Mouse (Mus musculus): ENCODE measurements around the gene Nagpa. TPM values are rescaled to one million over a fixed set of nuclear protein-coding genes. Genes with fewer than 3 reads are reported as not detected.

Gene Nagpa
- polyA plus RNA-seq, 1 experiment from 2014 or later: 106 TPM

DNA sequence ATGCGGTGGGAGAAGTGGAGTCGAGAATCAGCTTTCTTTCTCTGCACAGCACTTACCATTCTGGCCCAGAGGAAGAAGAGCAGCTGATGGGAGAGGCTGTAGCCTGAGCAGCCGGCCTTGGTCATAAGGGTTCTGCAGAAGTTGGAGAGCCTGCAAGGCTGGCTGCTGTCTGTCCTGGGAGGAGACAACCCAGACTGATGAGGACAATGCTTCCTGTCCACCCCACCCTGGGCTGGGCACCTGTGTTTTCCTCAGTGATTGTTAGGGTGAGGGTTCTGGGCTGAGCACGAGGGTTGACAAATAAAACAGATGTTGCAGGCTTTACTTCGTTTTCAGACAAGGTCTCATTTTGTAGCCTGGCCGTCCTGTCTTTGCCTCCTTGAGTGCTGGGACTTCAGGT lies 12.9 kb upstream of the Nagpa start:
- no peak overlapping the region for H3K27ac ChIP-seq
- 84% methylated on average over 6 of the region's 6 CpGs for WGBS (ENCODE audit: missing documents)
- H3K79me2 ChIP-seq (ENCODE audit: inconsistent target): no peaks in the 10 kb centered on the region
- H3K4me3 ChIP-seq (ENCODE audit: inconsistent target): no peak overlapping the region
- H3K36me3 ChIP-seq (ENCODE audit: inconsistent target): no peaks in the 10 kb centered on the region

DNA sequence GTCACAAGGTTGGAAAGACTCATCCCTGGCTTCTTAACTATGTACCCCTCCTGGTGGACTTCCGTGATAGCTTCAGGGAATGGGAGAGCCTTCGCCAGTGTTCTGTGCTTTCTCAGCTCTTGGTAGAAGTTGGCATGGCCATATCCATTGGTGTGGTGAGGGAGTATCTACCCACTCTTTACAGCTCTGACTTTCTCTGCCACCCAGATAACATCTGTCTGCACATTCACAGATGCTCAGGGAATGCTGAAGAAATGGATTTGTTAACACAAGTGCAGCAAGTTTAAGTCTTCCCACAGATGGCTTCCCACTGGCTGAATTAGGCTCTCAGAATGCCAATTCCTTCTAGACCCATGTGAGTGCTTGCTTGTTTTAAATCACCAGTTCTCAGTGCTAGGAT lies 10.3 kb upstream of the Nagpa start:
- Histone ChIP-seq H3K36me3 (ENCODE audit: inconsistent target) (no peaks in the 10 kb centered on the region), H3K4me3 (ENCODE audit: inconsistent target) (no peak overlapping the region), H3K27ac (no peak overlapping the region), H3K79me2 (ENCODE audit: inconsistent target) (no peaks in the 10 kb centered on the region)
- WGBS (ENCODE audit: missing documents): 91% methylated on average over 2 of the region's 2 CpGs

DNA sequence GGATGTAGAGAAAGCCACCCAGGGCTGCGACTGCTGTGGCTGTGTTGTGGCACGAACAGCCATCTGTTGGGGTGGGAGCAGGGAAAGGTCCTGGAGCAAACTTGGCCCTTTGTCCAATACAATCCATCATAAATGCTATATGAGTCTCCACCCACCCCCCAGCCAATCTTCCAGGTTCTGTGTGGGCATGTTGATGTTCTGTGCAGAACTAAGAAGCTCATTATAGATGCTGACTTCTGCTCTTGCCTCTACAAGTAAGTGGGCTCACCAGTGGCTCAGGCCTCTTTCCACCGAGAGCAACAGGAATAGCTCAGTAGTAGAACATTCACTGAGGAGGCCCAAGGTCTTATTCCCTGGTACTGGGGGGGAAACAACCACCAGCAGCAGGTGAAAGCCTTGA lies 8.3 kb upstream of the Nagpa start:
- H3K27ac ChIP-seq: no peak overlapping the region
- H3K36me3 ChIP-seq (ENCODE audit: inconsistent target): no peaks in the 10 kb centered on the region
- 100% methylated on average over 3 of the region's 3 CpGs for WGBS (ENCODE audit: missing documents)
- H3K79me2 ChIP-seq (ENCODE audit: inconsistent target): no peaks in the 10 kb centered on the region
- no peak overlapping the region for H3K4me3 ChIP-seq (ENCODE audit: inconsistent target)

DNA sequence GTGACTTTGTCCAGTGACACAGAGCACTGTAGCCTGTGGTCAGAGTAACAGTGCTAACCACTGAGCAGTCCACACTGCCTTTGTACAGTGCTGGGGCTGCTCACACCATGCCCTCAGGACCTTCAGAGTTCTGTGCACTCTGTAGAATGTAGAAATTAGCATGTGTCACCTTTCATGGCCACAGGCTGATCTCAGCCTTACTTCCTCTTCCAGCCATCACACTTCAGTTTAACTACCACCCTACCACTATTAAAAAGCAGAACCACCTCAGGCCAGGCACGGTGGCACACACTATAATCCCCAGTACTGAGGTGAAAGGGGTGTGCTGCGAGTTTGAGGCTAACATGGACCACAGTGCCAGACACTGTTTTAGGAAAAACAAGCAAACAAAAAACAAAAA lies 6.6 kb upstream of the Nagpa start:
- 20% methylated on average over 2 of the region's 2 CpGs for WGBS (ENCODE audit: missing documents)
- no peak overlapping the region for H3K4me3 ChIP-seq (ENCODE audit: inconsistent target)
- H3K27ac ChIP-seq: no peak overlapping the region
- H3K79me2 ChIP-seq (ENCODE audit: inconsistent target): no peaks in the 10 kb centered on the region
- no peaks in the 10 kb centered on the region for H3K36me3 ChIP-seq (ENCODE audit: inconsistent target)

DNA sequence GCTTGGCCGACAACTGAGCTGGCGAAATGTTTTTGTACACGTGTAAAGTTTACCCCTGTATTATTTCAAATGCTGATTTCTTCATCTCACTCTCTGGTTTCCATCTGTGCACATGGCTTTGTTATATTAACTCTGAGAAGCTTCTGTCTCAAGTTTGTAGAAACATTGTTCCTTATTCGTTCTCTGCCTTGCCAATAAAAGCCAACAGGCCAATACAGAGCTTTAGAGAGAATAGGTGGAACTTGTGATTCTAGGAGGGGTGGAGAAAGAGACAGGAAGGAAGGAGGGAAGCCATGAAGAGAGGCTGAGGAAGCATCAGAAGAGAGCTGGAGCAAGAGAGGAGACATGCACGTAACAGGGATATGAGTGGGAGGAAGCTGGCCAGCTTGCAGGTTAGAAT lies 2.2 kb upstream of the Nagpa start:
- peaks cover 29% of the 10 kb centered on the region for H3K79me2 ChIP-seq (ENCODE audit: inconsistent target)
- no peak overlapping the region for H3K4me3 ChIP-seq (ENCODE audit: inconsistent target)
- H3K36me3 ChIP-seq (ENCODE audit: inconsistent target): peaks cover 4% of the 10 kb centered on the region; the same call in 1 of the 2 replicates
- 85% methylated on average over 5 of the region's 5 CpGs for WGBS (ENCODE audit: missing documents)
- no peak overlapping the region for H3K27ac ChIP-seq

DNA sequence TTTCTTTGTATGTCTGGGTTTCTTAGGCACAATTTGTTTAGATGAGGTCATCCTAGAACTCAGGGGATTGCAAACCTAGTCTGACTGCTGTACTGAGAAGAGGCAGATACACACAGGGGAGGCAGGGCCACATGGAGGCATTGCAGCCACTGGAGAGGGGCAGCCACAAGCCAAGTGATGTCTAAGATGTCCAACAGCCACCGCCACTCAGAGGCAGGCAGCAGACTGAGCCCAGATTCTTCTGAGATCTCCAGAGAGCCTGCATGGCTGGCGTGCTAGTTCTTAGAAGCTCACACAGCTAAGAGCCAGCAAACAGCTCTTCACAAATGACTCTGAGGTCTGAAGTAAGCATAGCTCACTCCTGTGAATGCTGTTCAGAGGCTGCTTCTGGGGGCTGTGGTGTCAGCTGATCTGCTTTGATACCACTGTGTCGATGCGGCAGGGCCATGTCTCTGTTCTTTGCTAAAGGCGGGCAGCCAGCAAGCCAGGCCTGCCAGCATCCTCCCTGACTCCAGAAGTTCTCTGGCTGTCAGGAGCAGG lies 1.7 kb upstream of the Nagpa start:
- Histone ChIP-seq H3K36me3 (ENCODE audit: inconsistent target) (peaks cover 9% of the 10 kb centered on the region; the same call in 1 of the 2 replicates), H3K79me2 (ENCODE audit: inconsistent target) (peaks cover 34% of the 10 kb centered on the region), H3K4me3 (ENCODE audit: inconsistent target) (no peak overlapping the region), H3K27ac (no peak overlapping the region)
- 98% methylated on average over 5 of the region's 5 CpGs for WGBS (ENCODE audit: missing documents)

DNA sequence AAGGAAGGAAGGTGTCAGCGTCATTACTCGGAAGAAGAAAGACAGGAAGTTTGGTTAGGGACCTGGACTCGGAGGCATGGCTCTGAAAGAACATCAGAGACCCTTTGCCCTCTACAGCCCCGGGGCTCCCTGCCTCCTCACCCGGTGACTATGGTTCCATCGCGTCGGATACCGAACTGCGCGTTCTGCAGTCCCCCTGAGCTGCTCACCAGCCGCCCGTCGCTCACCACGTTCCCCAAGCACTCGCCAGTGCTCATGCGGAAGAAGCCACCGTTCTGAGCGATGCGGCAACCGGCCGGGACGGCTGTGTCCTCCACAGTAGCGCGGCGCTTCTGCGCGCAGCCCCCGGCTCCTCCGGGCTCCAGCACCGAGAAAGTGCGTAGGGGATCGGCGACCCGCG lies 612 bp downstream of the Nagpa start:
- peaks cover 34% of the 10 kb centered on the region for H3K79me2 ChIP-seq (ENCODE audit: inconsistent target)
- H3K27ac ChIP-seq: peak overlapping the region; percentile 61
- 0% methylated on average over 36 of the region's 36 CpGs for WGBS (ENCODE audit: missing documents)
- H3K4me3 ChIP-seq (ENCODE audit: inconsistent target): peak overlapping the region; percentile 63
- H3K36me3 ChIP-seq (ENCODE audit: inconsistent target): peaks cover 32% of the 10 kb centered on the region

DNA sequence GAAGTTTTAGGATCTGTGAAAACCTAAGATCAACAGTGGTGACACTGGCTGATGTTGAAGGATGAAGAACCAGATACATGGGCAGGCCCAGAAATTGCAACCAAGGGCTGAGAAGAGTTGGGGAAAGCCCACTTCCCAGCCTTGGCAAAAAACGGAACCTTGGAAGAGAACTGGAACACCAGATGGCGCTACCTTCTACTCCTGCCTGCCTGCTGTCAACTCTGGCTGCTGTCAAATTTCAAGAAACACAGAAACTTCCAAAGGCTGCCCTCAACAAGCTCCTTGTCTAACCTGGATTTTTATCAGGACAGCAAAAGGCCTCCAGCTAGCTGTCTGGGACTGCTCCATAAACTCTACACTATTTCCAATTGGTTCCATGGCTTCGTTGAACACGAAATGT lies 1.1 kb downstream of the Nagpa start:
- Histone ChIP-seq H3K27ac (peak overlapping the region; percentile 61), H3K4me3 (ENCODE audit: inconsistent target) (peak overlapping the region; percentile 63), H3K79me2 (ENCODE audit: inconsistent target) (peaks cover 34% of the 10 kb centered on the region), H3K36me3 (ENCODE audit: inconsistent target) (peaks cover 38% of the 10 kb centered on the region)
- WGBS (ENCODE audit: missing documents): 7% methylated on average over 4 of the region's 4 CpGs

DNA sequence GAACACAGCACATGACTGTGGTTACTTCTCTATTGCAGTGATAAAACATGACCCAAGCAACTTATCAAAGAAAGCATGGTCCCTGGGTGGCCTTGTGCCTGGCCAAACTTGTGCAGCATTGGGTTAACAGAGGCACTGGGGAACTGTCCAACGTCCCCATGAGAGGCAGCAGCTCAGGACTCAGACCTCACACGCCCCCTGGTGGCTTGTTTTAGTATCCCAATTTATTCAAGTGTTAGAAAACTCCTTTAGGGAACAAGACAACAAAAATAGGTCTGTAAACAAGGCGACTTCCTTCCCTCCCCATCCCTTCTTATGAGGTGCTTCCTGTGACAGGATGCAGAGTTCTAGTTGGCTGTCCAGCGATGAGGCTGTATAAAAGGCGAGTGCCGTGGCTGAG lies 8.7 kb downstream of the Nagpa start:
- Histone ChIP-seq H3K36me3 (ENCODE audit: inconsistent target) (peaks cover 47% of the 10 kb centered on the region), H3K27ac (no peak overlapping the region), H3K4me3 (ENCODE audit: inconsistent target) (no peak overlapping the region), H3K79me2 (ENCODE audit: inconsistent target) (no peaks in the 10 kb centered on the region)
- 38% methylated on average over 6 of the region's 6 CpGs for WGBS (ENCODE audit: missing documents)

DNA sequence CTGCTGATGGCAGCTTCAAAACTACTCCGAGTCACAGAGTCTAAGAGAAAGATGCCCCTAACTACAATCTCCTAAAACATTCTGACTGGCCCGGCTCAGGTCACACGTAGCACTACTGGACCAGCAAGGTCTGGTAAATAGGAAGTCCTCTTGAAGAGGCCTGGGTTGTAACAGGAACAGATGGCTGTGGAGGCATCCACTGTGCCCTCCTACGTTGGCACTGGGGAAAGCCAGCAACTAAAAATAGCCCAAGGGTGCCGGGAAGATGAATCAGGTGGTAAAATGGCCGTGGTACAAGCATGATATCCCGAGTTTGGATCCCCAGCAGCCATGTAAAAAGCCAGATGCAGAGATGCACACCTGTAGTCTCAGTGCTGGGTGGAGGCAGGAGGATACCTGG lies 17.6 kb downstream of the Nagpa start:
- H3K79me2 ChIP-seq (ENCODE audit: inconsistent target): no peaks in the 10 kb centered on the region
- no peaks in the 10 kb centered on the region for H3K36me3 ChIP-seq (ENCODE audit: inconsistent target)
- 45% methylated on average over 7 of the region's 7 CpGs for WGBS (ENCODE audit: missing documents)
- no peak overlapping the region for H3K27ac ChIP-seq
- no peak overlapping the region for H3K4me3 ChIP-seq (ENCODE audit: inconsistent target)

DNA sequence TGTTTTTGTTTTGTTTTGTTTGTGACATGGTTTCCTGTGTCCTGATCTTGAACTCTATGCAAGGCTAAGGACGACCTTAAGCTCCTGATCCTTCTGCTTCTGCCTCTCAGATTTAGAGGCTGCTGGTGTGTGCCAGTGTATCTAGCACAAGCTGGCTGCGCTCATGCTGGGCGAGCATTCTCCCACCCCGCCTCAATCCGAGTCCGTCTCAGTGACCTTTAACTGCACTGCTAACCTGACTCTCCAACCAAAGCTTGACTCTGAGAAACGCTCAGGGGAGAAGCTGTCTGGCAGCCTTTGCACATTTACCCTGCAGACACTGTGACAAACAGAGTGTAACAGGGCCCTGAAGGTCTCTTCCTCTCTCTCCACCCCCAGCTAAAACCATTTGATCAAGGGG lies 18.1 kb downstream of the Nagpa start:
- no peaks in the 10 kb centered on the region for H3K36me3 ChIP-seq (ENCODE audit: inconsistent target)
- no peaks in the 10 kb centered on the region for H3K79me2 ChIP-seq (ENCODE audit: inconsistent target)
- H3K27ac ChIP-seq: no peak overlapping the region
- H3K4me3 ChIP-seq (ENCODE audit: inconsistent target): no peak overlapping the region
- WGBS (ENCODE audit: missing documents): 91% methylated on average over 7 of the region's 7 CpGs

DNA sequence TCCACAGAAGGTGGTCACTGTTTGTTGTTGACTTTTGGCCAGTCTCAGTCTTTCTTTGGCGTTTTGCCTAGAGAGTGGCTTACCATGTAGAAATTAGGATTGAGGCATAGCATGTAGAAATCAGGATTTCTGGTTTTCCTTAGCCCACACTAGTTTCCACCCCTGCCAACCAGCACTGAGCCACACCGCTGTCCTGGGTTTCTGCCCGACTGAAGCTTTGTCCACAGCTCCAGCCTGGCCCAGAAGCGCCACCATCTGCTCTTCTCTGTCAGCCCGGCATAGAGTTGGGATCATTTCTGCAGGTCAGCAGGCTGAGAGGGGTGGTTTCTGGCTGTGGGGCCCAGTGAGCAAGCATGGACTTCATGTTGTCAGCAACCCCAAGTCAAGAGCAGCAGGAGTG lies 18.9 kb downstream of the Nagpa start:
- H3K4me3 ChIP-seq (ENCODE audit: inconsistent target): no peak overlapping the region

DNA sequence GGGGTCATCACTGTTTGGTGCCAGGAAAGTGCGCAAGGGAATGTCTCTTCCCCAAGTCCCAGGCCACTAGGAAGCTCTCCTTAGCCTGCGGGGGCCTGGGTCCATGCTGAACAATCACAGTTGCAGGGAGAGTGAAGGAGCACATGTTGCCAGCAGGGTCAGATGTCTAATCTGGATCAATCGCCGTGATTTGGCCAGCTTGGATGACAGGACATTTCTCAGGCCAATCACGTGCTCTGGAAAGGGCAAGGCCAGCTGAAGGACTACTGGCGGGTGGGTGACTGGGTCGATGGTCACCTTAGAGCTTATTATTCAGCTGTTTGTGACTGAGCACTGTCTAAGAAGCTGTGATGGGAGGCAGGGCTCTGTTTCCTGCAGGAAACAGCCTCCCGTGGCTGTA lies 19.7 kb downstream of the Nagpa start:
- Histone ChIP-seq H3K4me3 (ENCODE audit: inconsistent target) (no peak overlapping the region), H3K36me3 (ENCODE audit: inconsistent target) (no peaks in the 10 kb centered on the region), H3K79me2 (ENCODE audit: inconsistent target) (no peaks in the 10 kb centered on the region), H3K27ac (no peak overlapping the region)
- 56% methylated on average over 8 of the region's 8 CpGs for WGBS (ENCODE audit: missing documents)

More for the DNA sequence above, 18.9 kb downstream of the Nagpa start:
- Histone ChIP-seq H3K79me2 (ENCODE audit: inconsistent target) (no peaks in the 10 kb centered on the region), H3K36me3 (ENCODE audit: inconsistent target) (no peaks in the 10 kb centered on the region), H3K27ac (no peak overlapping the region)
- 74% methylated on average over 5 of the region's 5 CpGs for WGBS (ENCODE audit: missing documents)

DNA sequence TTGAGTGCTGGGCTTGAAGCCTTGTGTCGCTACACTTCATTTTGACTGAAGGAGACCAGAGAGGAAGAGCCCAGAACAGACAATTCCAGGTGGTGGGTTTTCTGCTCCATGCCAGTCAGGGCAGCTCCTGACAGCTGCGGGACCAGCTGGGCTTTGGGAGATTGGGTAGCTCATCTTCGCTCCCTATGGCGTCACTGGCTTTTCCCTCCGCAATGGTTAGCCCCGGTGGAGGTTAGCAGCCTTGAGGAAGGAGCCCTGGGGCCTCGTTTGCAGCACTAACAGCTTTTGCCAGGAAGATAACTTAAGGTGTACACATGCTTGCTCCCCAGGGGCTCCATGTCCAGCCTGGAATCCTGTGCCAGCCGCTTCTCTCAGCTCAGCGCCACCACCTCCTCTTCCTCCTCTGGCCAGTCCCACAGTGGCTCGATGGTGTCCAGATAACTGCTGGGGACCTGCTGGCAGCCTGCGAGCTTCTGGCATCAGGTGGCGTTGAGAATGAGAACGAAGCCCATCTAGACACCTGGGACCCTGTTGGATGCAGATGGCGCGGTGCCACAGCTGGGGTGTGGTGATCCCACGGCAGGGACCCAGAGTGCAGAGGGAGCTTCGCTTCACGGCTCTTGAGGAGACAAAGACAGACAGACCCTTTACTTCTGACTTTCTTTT lies 20.4 kb downstream of the Nagpa start:
- WGBS (ENCODE audit: missing documents): 88% methylated on average over 18 of the region's 18 CpGs
- Histone ChIP-seq H3K36me3 (ENCODE audit: inconsistent target) (no peaks in the 10 kb centered on the region), H3K27ac (no peak overlapping the region)

DNA sequence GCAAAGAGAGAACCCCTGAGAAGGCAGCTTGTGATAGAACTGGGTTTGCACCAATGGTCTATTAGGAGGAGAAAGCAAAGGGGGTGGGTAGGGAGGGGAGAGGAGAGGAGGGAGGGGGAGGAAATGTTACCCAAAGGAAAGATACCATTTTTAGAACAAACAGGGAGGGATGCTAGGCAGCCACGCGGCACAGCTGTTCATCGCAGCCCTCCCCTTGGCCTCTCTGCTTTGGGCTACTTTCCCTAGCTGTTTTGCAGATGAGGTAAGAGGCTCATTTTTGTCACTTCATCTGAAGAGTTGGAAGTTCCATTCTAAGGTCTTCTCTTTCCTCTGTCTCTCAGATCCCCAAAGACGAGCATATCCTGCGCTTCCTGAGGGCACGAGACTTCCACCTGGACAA lies 31.2 kb downstream of the Nagpa start:
- Histone ChIP-seq H3K4me3 (ENCODE audit: inconsistent target) (no peak overlapping the region), H3K27ac (no peak overlapping the region), H3K79me2 (ENCODE audit: inconsistent target) (no peaks in the 10 kb centered on the region), H3K36me3 (ENCODE audit: inconsistent target) (no peaks in the 10 kb centered on the region)
- 87% methylated on average over 6 of the region's 6 CpGs for WGBS (ENCODE audit: missing documents)

More for the DNA sequence above, 20.4 kb downstream of the Nagpa start:
- H3K4me3 ChIP-seq (ENCODE audit: inconsistent target): no peak overlapping the region
- no peaks in the 10 kb centered on the region for H3K79me2 ChIP-seq (ENCODE audit: inconsistent target)

DNA sequence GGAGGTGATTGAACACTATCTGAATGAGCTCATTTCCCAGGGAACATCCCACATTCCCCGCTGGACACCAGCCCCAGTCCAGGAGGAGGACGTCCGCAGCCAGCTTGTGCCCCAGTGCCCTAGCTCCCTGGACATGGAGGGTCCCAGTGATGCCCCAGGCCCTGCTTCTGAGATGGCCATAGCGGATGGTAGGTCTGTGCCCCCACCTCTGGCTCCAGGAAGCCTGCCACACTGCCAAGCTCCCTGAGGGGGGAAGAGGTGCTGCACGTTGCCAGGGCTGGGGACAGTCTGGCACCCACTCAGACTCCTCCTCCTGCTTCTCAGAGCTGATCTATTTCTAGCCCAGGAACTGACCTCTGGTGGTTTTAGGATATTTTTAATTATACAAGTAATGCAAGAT lies 35.0 kb downstream of the Nagpa start:
- H3K4me3 ChIP-seq (ENCODE audit: inconsistent target): no peak overlapping the region
- H3K27ac ChIP-seq: no peak overlapping the region
- H3K79me2 ChIP-seq (ENCODE audit: inconsistent target): no peaks in the 10 kb centered on the region
- 66% methylated on average over 5 of the region's 5 CpGs for WGBS (ENCODE audit: missing documents)
- H3K36me3 ChIP-seq (ENCODE audit: inconsistent target): no peaks in the 10 kb centered on the region
